In the genomic region with DNA sequence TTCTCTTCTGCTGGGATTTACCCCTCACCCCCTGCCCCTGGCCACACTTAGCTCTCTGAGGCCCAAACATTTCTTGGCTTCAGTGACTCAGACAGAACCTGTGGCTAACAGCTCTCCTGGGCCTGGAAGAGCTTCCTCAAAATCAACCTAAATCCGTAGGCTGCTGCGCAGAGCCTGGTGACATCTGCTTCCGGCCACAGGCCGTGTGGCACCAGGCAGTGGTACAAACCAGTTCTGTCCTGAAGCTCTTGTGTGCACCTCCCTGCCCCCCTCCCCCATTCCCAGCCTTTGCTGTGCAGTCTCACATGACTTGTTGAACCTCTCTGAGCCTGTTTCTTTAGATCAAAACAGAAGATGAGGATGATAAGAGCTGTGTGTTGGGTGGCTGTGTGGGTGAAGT, we compare ENCODE assay signal across 10 mouse cellular contexts. TPM values are rescaled to one million over a fixed set of nuclear protein-coding genes. Genes with fewer than 3 reads are reported as not detected.
A peak's percentile ranks its signal among the peaks of the same experiment; 100 is the strongest.
DNase-seq lines count a peak whose midpoint lies in the region; ATAC-seq and TF ChIP-seq lines count a peak whose summit lies in the region.
"Had no signal": no experiment of that assay in that cellular context is flagged by ENCODE, and none has a peak within 500 bp of the region (broad histone marks: within the 10 kb centered on the region; RNA-seq: fewer than 3 reads in every experiment).

No protein-coding gene starts in this region.

- peak overlapping the region; percentile 41 for H3K4me2 ChIP-seq in liver, embryonic 13.5 days
- H3K4me2 ChIP-seq in hindbrain, embryonic 12.5 days (replicated peaks) = no peak overlapping the region
- H3K4me2 ChIP-seq in kidney, embryonic 15.5 days = no peak overlapping the region

- ATAC-seq in liver, embryonic 13.5 days (ENCODE audit: low read depth) = peak; percentile 54
- ATAC-seq in hindbrain, embryonic 12.5 days (ENCODE audit: low FRiP score) = no peak
- ATAC-seq in kidney, embryonic 15.5 days (replicated peaks; ENCODE audit: low FRiP score) = no peak
- ATAC-seq: Patski had no signal

- H3K36me3 ChIP-seq in heart, embryonic 10.5 days = no peaks in the 10 kb centered on the region
- no peaks in the 10 kb centered on the region for H3K36me3 ChIP-seq in ES-E14 (ENCODE audit: control insufficient read depth, insufficient read depth, low read length, poor library complexity, severe bottlenecking)
- no peaks in the 10 kb centered on the region for H3K36me3 ChIP-seq in liver, embryonic 13.5 days
- no peaks in the 10 kb centered on the region for H3K36me3 ChIP-seq in hindbrain, embryonic 12.5 days
- no peaks in the 10 kb centered on the region for H3K36me3 ChIP-seq in kidney, embryonic 15.5 days

- H3K4me1 ChIP-seq in heart, embryonic 10.5 days = peaks cover 58% of the 10 kb centered on the region
- peaks cover 3 to 23% of the 10 kb centered on the region in 2 experiments; a peak in 3 of 4 replicates for H3K4me1 ChIP-seq in ES-E14 (ENCODE audit: control insufficient read depth in 2 of 2, insufficient read depth in 2 of 2, low read length in 2 of 2, poor library complexity in 1 of 2)
- H3K4me1 ChIP-seq in liver, embryonic 13.5 days (replicated peaks) = peaks cover 62% of the 10 kb centered on the region
- H3K4me1 ChIP-seq in hindbrain, embryonic 12.5 days = peaks cover 5% of the 10 kb centered on the region; the same call in 1 of the 2 replicates
- H3K4me1 ChIP-seq in kidney, embryonic 15.5 days = peaks cover 28% of the 10 kb centered on the region

- H3K9ac ChIP-seq in ES-E14 (ENCODE audit: insufficient read depth, low read depth, low read length, poor library complexity, severe bottlenecking) = peak overlapping the region; percentile 48
- H3K9ac ChIP-seq in liver, embryonic 13.5 days = peak overlapping the region; percentile 51; the same call in 1 of the 2 replicates
- no peak overlapping the region for H3K9ac ChIP-seq in hindbrain, embryonic 12.5 days
- H3K9ac ChIP-seq in kidney, embryonic 15.5 days = no peak overlapping the region

- H3K27me3 ChIP-seq in heart, embryonic 10.5 days (ENCODE audit: insufficient read depth, poor library complexity, severe bottlenecking) = peaks cover 8% of the 10 kb centered on the region; the same call in 1 of the 2 replicates
- H3K27me3 ChIP-seq in liver, embryonic 13.5 days = no peaks in the 10 kb centered on the region
- no peaks in the 10 kb centered on the region; the same call in 1 of the 2 replicates for H3K27me3 ChIP-seq in hindbrain, embryonic 12.5 days
- H3K27me3 ChIP-seq in kidney, embryonic 15.5 days = no peaks in the 10 kb centered on the region

- DNase-seq in heart, embryonic 10.5 days (ENCODE audit: low spot score) = no peak
- DNase-seq in heart, postnatal 10 days = no peak
- no peak for DNase-seq in ES-E14 (ENCODE audit: low read depth, low spot score)
- DNase-seq in liver, embryonic 13.5 days = peak; percentile 23
- DNase-seq in spleen, postnatal 36 days (ENCODE audit: low spot score in 2 of 2) = peak; percentile 69 to 74
- no peak for DNase-seq in cerebellum, adult 8-10 months

- H3K9me3 ChIP-seq in heart, embryonic 10.5 days = no peaks in the 10 kb centered on the region
- no peaks in the 10 kb centered on the region for H3K9me3 ChIP-seq in ES-E14 (ENCODE audit: control insufficient read depth, insufficient read depth, low read depth, low read length)
- no peaks in the 10 kb centered on the region for H3K9me3 ChIP-seq in liver, embryonic 13.5 days (replicated peaks)
- H3K9me3 ChIP-seq in hindbrain, embryonic 12.5 days (replicated peaks) = no peaks in the 10 kb centered on the region
- no peaks in the 10 kb centered on the region for H3K9me3 ChIP-seq in kidney, embryonic 15.5 days (replicated peaks)

- H3K27ac ChIP-seq in heart, embryonic 10.5 days = peak overlapping the region; percentile 57
- H3K27ac ChIP-seq in ES-E14 (ENCODE audit: insufficient read depth, low read depth, low read length, poor library complexity, severe bottlenecking) = 0 out of 2 replicates have a peak overlapping the region, but pooled peaks have one; percentile 57
- peak overlapping the region; percentile 72 for H3K27ac ChIP-seq in liver, embryonic 13.5 days
- no peak overlapping the region for H3K27ac ChIP-seq in hindbrain, embryonic 12.5 days
- H3K27ac ChIP-seq in kidney, embryonic 15.5 days = no peak overlapping the region

- intact Hi-C loops in heart, postnatal 10 days (cut with DNase I) = no loop called here

- in situ Hi-C loops in ES-E14 (cut with MboI; ENCODE audit: low sequenced_read_pairs in 2 of 2, unreplicated experiment in 2 of 2) = no loop called here

- H3K4me3 ChIP-seq in heart, embryonic 10.5 days = no peak overlapping the region
- H3K4me3 ChIP-seq in ES-E14 (ENCODE audit: insufficient read depth in 1 of 2, low read depth in 1 of 2, low read length in 2 of 2, poor library complexity in 1 of 2, severe bottlenecking in 1 of 2) = peak overlapping the region; percentile 16 to 65; a peak in 3 of 4 replicates
- H3K4me3 ChIP-seq in liver, embryonic 13.5 days (replicated peaks) = peak overlapping the region; percentile 30
- no peak overlapping the region for H3K4me3 ChIP-seq in hindbrain, embryonic 12.5 days
- no peak overlapping the region for H3K4me3 ChIP-seq in kidney, embryonic 15.5 days (replicated peaks)

- 75% methylated on average over 4 of the region's 4 CpGs for WGBS in heart, embryonic 10.5 days
- WGBS in liver, embryonic 13.5 days (ENCODE audit: insufficient replicate concordance) = 7% methylated on average over 4 of the region's 4 CpGs
- WGBS in hindbrain, embryonic 12.5 days = 88% methylated on average over 4 of the region's 4 CpGs
- 89% methylated on average over 4 of the region's 4 CpGs for WGBS in kidney, embryonic 15.5 days

TF ChIP-seq in ES-E14, 5 proteins besides CTCF, POLR2A, EP300 and RAD21:
- no peak for TF ChIP-seq ZNF384 (IDR thresholded peaks at IDR 0.05; ENCODE audit: low read depth, low read length)
- TF ChIP-seq ZC3H11A (IDR thresholded peaks at IDR 0.05; ENCODE audit: borderline replicate concordance, low read depth, low read length) = no peak
- no peak for TF ChIP-seq CHD2 (IDR thresholded peaks at IDR 0.05; ENCODE audit: low read depth, low read length)
- TF ChIP-seq HCFC1 (IDR thresholded peaks at IDR 0.05; ENCODE audit: borderline replicate concordance, insufficient read depth, low read length) = no peak
- TF ChIP-seq MAFK (IDR thresholded peaks at IDR 0.05; ENCODE audit: insufficient read depth, low read depth, low read length) = no peak

RNA-seq across cellular contexts. Expression of gene Laptm5, which starts 1.1 kb away (rescaled TPM):
- polyA plus RNA-seq in heart, embryonic 10.5 days (2016; fragmentation: Nextera tagmentation; extraction: Ambion mirVana) = 7.7 and 19.5 TPM in 2 replicates
- 10 to 100 TPM; 13.9 to 16.9 TPM for total RNA-seq in heart, postnatal 10 days (2021)
- total RNA-seq in ES-E14 (2012; rRNA removed) = 40.0 and 96.2 TPM in 2 replicates
- polyA plus RNA-seq in liver, embryonic 13.5 days (2015; fragmentation: Nextera tagmentation; extraction: Ambion mirVana) = 54.1 and 58.3 TPM in 2 replicates
- 22.7 and 23.3 TPM in 2 replicates for polyA plus RNA-seq in hindbrain, embryonic 12.5 days (2016; fragmentation: Nextera tagmentation; extraction: Ambion mirVana)
- polyA plus RNA-seq in kidney, embryonic 15.5 days (2015; fragmentation: Nextera tagmentation; extraction: Ambion mirVana) = 25.5 and 28.9 TPM in 2 replicates
- polyA plus RNA-seq: Patski had no signal

RNA-seq across cellular contexts. Expression of gene Matn1, which starts 30.2 kb away (rescaled TPM):
- polyA plus RNA-seq in heart, embryonic 10.5 days (2016; fragmentation: Nextera tagmentation; extraction: Ambion mirVana) = not detected in 2 replicates
- total RNA-seq in heart, postnatal 10 days (2021) = not detected
- 2.0 and 4.9 TPM in 2 replicates for total RNA-seq in ES-E14 (2012; rRNA removed)
- polyA plus RNA-seq in liver, embryonic 13.5 days (2015; fragmentation: Nextera tagmentation; extraction: Ambion mirVana) = 0.05 TPM in 2 replicates
- 4.6 and 19.3 TPM in 2 replicates for polyA plus RNA-seq in hindbrain, embryonic 12.5 days (2016; fragmentation: Nextera tagmentation; extraction: Ambion mirVana)
- polyA plus RNA-seq in kidney, embryonic 15.5 days (2015; fragmentation: Nextera tagmentation; extraction: Ambion mirVana) = 0.49 and 0.84 TPM in 2 replicates
- polyA plus RNA-seq: large intestine, adult 2 months; Patski had no signal

Comparison
In these comparisons a context has a peak if more than half of its experiments do, and no peak if none do; other contexts are left out.
1. DNase-seq: peak in liver, embryonic 13.5 days (single experiment) and spleen, postnatal 36 days (2 of 2); none in heart, embryonic 10.5 days (single experiment), heart, postnatal 10 days (0 of 2), ES-E14 (single experiment) and cerebellum, adult 8-10 months (single experiment).
2. H3K27ac ChIP-seq: peak in heart, embryonic 10.5 days (single experiment), ES-E14 (single experiment) and liver, embryonic 13.5 days (single experiment); none in hindbrain, embryonic 12.5 days (single experiment) and kidney, embryonic 15.5 days (single experiment).
3. H3K4me3 ChIP-seq: peak in ES-E14 (2 of 2) and liver, embryonic 13.5 days (single experiment); none in heart, embryonic 10.5 days (single experiment), hindbrain, embryonic 12.5 days (single experiment) and kidney, embryonic 15.5 days (single experiment).
4. H3K9ac ChIP-seq: peak in ES-E14 (single experiment) and liver, embryonic 13.5 days (single experiment); none in hindbrain, embryonic 12.5 days (single experiment) and kidney, embryonic 15.5 days (single experiment).